Mouse (Mus musculus): ENCODE results near the gene Gm8653.
"Not testable (repeated sequence)": the region's sequence is repeated elsewhere in the genome, so short reads cannot be mapped to it uniquely, and the experiment has no call there.

Gm8653 gene

DNA sequence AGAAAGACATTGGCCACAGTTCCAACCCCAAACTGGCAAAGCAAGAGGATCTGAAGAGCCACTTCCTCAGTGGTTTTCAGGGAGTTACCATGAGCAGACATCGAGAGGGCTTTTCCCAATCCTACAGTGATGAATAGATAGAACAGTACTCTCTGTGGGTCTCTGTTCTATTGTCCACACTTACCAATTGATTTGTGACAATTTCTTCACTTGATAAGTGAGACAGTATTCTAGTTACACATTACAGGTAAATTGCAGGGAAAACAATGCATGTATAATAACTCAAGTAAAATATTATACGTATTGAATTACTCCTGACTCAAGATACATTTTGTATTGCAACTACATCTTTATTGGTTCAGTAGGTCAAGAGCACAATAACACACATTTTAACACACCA lies at the start of gene Gm8653:
Gm8653 (minus strand) TSS at position 101 of the 400 bp plus-strand sequence.
- not testable (repeated sequence) for DNase-seq (ENCODE audit: extremely low spot score, low spot score)

GRCm38 (mm10) chr7:22229384-22229783 lies 28.3 kb upstream of the Gm8653 start, which contains the start of gene Gm8453:
Gm8453 (minus strand) TSS chr7:22229484.
- DNase-seq (ENCODE audit: extremely low spot score, low spot score): not testable (repeated sequence)

DNA sequence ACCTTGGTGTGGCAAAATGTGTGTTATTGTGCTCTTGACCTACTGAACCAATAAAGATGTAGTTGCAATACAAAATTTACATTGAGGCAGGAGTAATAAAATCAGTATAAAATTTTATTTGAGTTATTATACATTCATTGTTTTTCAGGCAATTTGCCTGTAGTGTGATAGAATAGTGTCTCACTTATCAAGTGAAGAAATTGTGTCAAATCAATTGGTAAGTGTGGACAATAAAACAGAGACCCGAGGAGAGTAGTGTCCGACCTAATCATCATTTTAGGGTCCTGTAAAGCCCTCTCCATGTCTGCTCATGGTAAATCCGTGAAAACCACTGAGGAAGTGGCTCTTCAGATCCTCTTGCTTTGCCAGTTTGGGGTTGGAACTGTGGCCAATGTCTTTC lies 12.0 kb downstream of the Gm8653 start, which contains the start of gene Vmn1r143:
Vmn1r143 (plus strand) TSS at position 301 of the 400 bp plus-strand sequence.
- not testable (repeated sequence) for DNase-seq (ENCODE audit: extremely low spot score, low spot score)

GRCm38 (mm10) chr7:22163935-22164334 lies 37.1 kb downstream of the Gm8653 start, which contains the start of gene Vmn1r142:
Vmn1r142 (minus strand) TSS chr7:22164035.
- not testable (repeated sequence) for DNase-seq (ENCODE audit: extremely low spot score, low spot score)
